Mouse (Mus musculus): ENCODE measurements around the gene Thra.
A peak's percentile ranks its signal among the peaks of the same experiment; 100 is the strongest.

The Thra gene

GRCm38 (mm10) chr11:98781851-98782512, 41.5 kb downstream of the Thra start:
- DNase-seq (ENCODE audit: low spot score): peak; percentile 63

- no peak for DNase-seq (ENCODE audit: low spot score)
Observed at GRCm38 (mm10) chr11:98782651-98783235, 42.3 kb downstream of the Thra start.

- DNase-seq (ENCODE audit: low spot score): peak; percentile 99
Observed at GRCm38 (mm10) chr11:98783236-98783696, 42.8 kb downstream of the Thra start.

GRCm38 (mm10) chr11:98784139-98784538, 43.7 kb downstream of the Thra start:
- DNase-seq (ENCODE audit: low spot score): no peak

DNA sequence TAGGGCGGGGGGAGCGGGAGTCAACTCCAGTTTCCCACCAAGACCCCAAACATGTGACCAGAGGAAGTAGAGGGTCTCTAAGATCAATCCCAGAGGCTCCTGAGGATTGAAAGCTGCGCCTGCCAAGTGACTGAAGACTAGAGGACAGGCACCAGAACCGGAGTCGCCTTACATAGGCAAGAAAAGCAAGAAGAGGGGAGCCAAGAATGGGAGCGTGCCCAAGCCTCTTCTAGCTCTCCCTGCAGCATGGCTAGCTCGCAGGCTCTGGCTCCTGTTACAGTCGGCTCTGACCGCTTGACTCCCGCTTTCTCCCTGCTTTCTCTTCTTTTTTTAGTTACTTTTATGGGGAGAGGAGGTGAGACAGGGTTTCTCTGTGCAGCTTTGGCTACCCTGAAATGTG, 44.8 kb downstream of the Thra start:
- no peak for DNase-seq (ENCODE audit: low spot score)

GRCm38 (mm10) chr11:98785772-98786281, 45.4 kb downstream of the Thra start:
- DNase-seq (ENCODE audit: low spot score): peak; percentile 86

- DNase-seq (ENCODE audit: low spot score): peak; percentile 99
Observed at GRCm38 (mm10) chr11:98786359-98787214, 46.1 kb downstream of the Thra start.

DNA sequence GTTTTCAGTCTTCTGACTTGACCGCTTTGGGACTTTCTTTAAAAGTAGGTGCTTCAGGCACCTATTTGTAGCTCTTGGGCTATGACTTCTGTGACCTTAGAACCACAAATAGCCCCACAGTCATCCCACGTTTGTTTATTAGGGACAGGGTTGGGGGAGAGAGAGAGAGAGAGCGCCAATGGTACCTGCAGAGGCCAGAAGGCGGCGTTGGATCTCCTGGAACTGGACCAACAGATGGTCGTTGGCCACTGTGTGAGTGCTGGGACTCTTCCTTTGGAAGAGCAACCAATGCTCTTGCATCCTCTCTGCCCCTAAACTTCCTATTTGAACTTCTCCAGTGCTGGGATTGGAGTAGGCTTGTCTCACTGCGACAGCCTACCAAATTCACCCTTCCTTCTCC, 46.8 kb downstream of the Thra start:
- DNase-seq (ENCODE audit: low spot score): no peak

GRCm38 (mm10) chr11:98787691-98788090, 47.3 kb downstream of the Thra start:
- no peak for DNase-seq (ENCODE audit: low spot score)

GRCm38 (mm10) chr11:98788139-98788538, 47.7 kb downstream of the Thra start:
- DNase-seq (ENCODE audit: low spot score): no peak

DNA sequence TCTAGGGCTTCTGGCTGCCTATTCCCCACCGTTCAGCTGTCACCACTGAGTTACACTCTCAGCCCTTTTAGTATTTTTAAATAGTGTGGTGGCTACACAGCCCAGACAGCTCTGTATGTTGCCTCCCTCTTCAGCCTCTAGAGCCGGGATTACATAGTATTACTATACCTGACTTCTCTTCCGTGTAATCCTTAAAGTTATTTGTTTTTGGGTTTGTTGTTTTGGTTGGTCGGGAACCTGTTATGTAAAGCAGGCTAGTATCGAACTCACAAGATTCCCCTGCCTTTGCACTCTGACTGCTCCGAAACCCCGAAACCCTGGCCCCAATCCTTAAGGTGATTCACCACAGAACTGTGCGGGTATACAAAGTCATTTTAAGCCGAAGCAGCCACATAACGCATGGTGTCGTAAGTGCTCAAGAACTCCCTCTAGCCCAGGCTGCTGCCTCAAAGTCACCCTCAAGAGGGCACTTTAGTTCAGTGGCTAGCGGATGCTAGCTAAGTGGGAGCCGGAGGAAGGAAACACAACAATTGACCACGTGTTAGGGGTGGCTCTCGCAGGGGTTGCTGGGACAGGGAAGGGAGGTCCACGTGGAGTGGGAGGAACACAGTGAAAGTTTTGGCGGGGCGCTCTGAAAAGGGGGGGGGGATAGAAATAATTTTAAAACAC, 48.2 kb downstream of the Thra start:
- peak; percentile 97 for DNase-seq (ENCODE audit: low spot score)

GRCm38 (mm10) chr11:98789219-98789807, 48.9 kb downstream of the Thra start:
- DNase-seq (ENCODE audit: low spot score): no peak

DNA sequence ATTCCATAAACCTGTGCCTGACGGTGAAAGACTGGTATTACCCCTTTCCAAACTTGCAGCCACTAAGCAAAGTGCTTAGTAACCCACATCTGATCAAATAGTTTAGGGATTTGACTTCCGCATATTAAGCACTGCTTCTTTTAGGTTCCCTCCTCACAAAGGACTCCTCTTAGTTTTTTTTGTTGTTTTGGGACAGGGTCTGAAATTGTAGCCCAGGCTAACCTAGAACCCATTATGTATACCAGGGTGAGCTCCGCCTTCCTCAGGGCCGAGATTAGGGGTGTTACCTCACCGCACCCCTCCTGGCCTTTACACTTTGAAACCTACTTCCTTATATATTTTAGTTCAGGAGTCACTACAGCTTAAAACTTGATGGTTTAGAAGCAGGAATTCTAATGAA, 49.4 kb downstream of the Thra start:
- DNase-seq (ENCODE audit: low spot score): no peak

DNA sequence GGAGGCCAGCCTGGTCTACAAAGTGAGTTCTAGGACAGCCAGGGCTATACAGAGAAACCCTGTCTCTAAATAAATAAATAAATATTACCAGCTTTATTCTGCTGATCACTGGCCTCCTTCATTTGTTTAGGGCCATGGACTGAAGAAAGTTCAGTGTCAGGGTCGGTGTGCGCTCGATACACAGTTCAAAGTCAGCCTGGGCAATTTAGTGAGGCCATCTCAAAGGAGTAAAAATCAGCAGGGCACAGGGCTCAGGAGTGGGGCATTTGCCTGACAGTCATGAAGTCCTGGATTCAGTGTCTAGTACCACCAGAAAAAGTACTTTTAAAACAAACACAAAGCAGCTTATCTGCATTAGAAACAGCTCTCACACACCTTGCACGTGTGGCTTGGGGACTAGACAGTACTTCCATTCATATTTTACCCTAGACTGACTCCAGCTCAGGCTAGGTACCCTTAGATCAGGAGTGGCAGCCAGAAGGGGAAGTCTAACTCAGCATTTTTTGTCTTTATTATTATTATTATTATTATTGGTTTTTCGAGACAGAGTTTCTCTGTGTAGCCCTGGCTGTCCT, 50.3 kb downstream of the Thra start:
- no peak for DNase-seq (ENCODE audit: low spot score)

GRCm38 (mm10) chr11:98791448-98791847, 51.0 kb downstream of the Thra start:
- DNase-seq (ENCODE audit: low spot score): no peak

DNA sequence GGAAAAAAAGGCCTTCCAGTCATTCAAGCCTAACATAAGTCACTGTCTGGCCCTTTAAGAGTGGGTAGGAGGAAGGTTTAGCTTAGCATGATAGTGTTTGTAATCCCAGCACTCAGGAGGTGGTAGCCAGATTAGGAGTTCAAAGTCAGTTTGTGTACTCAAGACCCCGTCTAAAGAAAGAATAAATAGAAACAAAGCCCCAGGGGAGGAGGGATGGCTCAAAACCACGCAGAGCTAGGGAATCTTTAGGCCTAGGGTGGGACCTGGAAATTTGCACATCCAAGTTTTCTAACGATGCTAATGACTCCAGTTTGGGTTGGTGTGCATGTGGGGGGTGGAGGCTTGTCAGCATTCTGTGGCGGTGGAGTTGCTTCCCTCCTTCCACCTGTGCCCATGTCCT, 51.6 kb downstream of the Thra start:
- no peak for DNase-seq (ENCODE audit: low spot score)

DNA sequence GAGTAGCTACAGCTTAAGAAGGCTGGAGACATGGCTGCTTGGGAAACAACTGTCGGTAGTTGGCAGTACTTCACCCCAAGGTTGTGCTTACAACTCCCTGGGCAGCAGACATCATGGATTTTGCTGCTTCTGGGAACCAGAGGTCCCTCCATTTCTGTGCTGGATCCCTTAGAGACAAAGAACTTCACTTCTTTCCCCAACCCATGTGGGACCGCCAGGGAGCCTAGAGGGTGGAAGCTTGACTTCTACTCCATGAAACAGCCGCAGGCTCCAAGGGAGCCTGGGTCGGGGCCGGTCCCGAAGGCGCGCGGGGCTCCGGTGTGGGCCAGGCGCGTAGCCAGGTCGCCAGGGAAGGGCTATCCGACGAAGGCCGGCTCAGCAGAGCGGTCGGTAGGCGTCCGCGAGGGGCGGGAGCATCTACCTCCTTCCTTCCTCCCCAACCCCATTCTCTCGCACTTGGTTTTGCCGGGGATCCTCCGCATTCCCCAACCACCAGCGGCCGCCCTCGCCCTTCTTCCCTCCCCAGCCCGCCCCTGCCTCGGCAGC, 54.1 kb downstream of the Thra start:
- DNase-seq (ENCODE audit: low spot score): peak; percentile 78

DNA sequence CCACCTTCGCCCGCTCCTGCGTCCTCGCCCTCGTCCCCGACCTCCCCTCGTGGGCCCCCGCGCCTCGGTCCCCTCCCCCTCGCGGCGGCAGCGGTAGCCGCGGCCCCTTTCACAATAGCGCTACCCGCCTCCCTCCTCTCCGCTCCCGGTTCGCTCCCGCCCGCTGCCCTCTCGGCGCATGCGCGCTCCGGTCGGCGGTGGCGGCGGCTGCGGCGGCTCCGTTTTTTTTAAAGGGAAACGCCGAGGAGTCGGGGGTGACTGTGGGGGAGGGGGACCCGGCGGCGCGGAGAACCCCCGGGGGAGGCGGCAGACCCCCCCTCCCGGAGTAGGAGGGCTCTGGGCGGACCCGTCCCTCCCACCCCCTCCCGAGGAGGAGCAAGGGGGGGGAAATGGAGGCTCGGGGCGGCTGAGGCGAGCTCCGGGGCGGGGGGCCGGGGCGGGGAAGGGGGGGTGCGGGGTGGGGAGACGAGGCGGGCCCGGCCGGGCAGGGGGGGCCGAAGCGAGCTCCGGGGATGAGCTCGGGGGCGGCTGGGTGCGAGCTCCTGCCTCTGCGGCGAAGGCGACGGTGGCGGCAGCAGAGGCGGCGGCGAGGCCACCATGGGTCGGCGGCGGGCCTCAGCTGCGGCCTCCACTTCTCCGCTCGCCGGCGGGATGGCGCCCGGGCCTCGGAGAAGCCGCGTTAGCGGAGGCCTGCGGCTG, 54.7 kb downstream of the Thra start, which contains the start of gene Msl1:
Msl1 (plus strand) TSS at position 502 of the 699 bp plus-strand sequence.
- peak; percentile 89 for DNase-seq (ENCODE audit: low spot score)

GRCm38 (mm10) chr11:98795714-98796514, 55.5 kb downstream of the Thra start:
- DNase-seq (ENCODE audit: low spot score): no peak

Measured in lung, postnatal 25 days (tissue).